Mouse (Mus musculus) mammary gland, adult 2 months (tissue): ENCODE data around the gene Ube2b. TPM values are rescaled to one million over a fixed set of nuclear protein-coding genes. Genes with fewer than 3 reads are reported as not detected.

Source experiments
- polyA plus RNA-seq: library from polyadenylated mRNA; depleted of rRNA; stranded (reverse); fragments of >200 nt; gene quantifications from 2 replicates; pipeline ENCODE4 v1.2.3, GENCODE M21; 2012; ENCODE audit warnings: low replicate concordance; rRNA removed

The Ube2b gene
- polyA plus RNA-seq = 27.9 and 119 TPM in 2 replicates

DNA sequence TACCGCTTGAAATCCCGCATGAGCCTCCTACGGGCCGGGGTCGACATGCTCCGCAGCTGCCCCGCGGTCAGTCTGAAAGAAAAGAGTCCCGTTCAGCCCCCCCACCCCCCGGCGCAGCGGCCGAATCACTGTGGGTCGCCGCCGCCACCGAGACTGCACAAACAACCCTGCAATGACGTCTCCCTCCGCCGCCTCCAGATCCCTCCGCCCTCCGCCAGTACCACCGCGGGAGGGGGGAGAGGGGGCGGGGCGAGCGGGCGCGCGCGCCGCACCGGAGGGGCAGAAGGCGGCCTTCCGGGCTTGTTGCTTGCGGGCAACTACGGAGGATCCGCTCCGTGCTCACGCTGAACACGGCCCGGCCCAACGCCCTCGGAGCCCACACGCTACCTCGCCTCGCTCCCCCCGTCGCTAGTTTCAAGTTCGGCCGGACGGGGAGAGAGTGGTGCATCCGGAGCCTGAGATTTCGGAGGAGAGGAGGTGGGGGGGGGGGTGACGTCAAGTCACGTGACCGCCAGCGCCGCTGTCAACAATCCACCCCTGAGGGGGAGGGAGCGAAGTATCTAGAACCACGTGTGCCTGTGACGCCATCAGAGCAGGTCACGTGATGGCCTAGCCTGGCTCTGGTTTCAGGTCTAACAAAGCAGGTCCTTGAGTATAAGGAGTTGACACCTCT lies at the start of gene Ube2b:
Gene Ube2b, minus strand, starts transcription at position 473 of the 673 bp plus-strand sequence.

DNA sequence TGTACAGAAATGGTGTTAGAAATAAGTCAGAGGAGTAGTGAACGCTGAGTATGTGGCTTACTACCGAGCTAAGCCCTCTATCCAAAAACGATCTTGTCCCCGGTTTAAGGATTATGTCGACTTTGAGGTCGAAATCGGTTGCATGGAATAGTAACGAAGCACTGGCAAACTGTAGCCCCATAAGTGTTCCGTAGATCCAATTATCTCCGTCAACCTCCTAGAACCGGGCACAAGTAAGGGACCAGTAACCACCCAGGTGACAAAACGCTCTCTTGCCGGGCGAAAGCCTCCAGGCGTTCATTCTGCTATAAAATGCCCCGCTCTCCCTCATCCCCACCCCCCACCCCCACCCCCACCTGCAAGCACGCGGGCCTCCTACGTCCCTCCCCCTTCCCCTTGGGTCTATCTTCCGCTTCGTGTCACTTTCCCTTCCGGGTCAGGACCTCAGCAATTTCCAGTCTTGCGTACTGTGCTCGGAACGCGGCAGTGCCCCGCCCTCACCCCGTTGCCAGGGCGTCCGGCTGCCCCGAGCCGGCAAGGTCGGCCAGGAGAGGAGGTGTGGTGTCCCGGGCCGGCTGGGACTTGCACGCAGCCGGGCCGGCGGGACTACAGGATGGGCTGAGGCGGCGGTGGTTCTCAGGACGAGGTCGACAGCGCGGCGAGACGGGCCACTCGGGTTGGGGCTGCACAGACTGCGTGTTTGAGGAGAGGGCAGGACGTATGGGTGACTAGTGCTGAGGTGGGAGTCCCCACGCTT lies 3.4 kb upstream of the Ube2b start, which contains the start of gene Cdkl3:
Gene Cdkl3, plus strand, starts transcription at position 450 of the 757 bp plus-strand sequence.

DNA sequence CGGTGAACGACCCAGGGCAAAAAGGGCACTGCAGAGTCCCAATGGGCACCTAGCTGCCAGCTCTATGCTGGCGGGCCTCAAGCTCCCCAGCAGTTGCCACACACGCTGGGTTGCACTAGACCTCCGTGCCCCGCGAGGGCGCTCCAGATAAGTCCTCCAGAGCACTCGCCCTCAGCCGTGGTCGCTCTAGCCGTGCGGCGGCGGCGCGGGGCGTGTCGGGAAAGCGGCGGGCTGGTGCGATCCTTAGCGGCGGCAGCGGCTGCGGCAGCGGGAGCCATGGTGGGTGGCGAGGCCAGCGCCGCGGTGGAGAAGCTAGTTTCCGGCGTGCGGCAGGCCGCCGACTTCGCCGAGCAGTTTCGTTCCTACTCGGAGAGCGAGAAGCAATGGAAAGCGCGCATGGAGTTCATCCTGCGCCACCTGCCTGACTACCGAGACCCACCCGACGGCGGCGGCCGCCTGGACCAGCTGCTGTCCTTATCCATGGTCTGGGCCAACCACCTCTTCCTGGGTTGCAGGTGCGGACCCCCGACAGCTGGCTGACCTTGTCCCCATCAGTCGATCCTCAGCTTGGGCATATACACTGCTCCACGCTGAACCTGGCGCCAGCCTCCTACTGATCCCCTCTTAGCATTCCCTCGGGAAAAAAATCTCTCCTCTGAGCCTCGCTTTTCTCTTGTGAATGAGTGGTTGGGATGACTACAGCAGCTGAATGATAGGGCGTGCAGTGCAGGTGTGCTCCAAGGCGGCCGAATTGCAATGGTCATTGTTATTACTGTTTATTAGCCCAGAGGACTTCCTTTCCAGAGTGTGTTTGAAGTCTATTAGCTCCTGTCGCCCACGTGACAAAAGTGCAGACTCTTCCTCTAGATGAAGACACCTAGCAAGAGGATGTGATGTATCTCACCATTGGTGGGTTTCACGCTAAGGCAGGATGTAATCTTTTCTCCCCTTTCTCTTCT lies 32.8 kb downstream of the Ube2b start, which contains the start of gene Cdkn2aipnl:
Gene Cdkn2aipnl, plus strand, starts transcription at position 219 of the 959 bp plus-strand sequence.

Other genes with a start within 250 kb of the Ube2b start
- gene Sec24a, start 237.1 kb downstream of the Ube2b start, polyA plus RNA-seq = 20.1 and 20.8 TPM in 2 replicates
- gene Sar1b, start 237.1 kb downstream of the Ube2b start, polyA plus RNA-seq = 9.2 and 69.1 TPM in 2 replicates
- 13.3 and 21.2 TPM in 2 replicates for gene Jade2, start 143.1 kb downstream of the Ube2b start, polyA plus RNA-seq
- 21.1 and 27.1 TPM in 2 replicates for gene Cdkn2aipnl, start 33.1 kb downstream of the Ube2b start, polyA plus RNA-seq
- gene Cdkl3, start 3.5 kb upstream of the Ube2b start, polyA plus RNA-seq = 1.6 and 1.9 TPM in 2 replicates
- 20.0 and 44.8 TPM in 2 replicates for gene Ppp2ca, start 97.9 kb upstream of the Ube2b start, polyA plus RNA-seq
- not detected in 2 replicates for gene Olfr1373, start 144.8 kb upstream of the Ube2b start, polyA plus RNA-seq
- not detected in 2 replicates for gene Olfr1371, start 213.2 kb upstream of the Ube2b start, polyA plus RNA-seq
- 9.7 and 44.8 TPM in 2 replicates for gene Skp1a, start 231.2 kb upstream of the Ube2b start, polyA plus RNA-seq